Mouse (Mus musculus): Measurements from ENCODE around the gene Cln5. TPM values are rescaled to one million over a fixed set of nuclear protein-coding genes. Genes with fewer than 3 reads are reported as not detected.

Cln5 gene
- polyA plus RNA-seq, 1 experiment from 2014 or later: 33.2 TPM

DNA sequence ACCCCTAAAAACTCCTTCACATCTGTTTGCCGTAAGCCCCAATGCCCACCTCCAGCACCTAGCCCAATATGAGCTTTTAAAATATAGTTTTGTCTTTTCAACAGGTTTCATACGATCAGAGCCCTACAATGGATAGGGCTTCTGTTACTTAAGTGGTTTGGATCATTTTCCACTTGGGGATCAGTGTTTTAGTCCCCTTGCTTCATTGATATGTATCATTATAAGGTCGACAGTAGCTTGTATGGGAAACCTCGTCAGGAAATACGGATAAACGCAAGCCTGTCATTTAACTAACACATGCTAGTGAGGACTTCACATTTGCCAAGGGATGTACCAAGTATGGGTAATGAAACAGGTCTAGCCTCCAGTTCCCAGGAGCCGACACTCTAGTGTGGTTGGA lies 13.4 kb upstream of the Cln5 start:
- in situ Hi-C loops (cut with MboI; ENCODE audit: low pct_unique_long_range_greater_than_20kb): loop anchor here (5.0 kb wide), 1 partner anchor 39 kb away; no protein-coding TSS in a partner anchor
- ChIA-PET CTCF (interaction anchor here (0.8 to 1.6 kb wide), 2 partner anchors 9 to 44 kb away, joined by 4 read pairs; no protein-coding TSS in a partner anchor), POLR2A (no interaction called here)
- TF ChIP-seq CTCF (IDR thresholded peaks at IDR 0.05): no peak
- DNase-seq (ENCODE audit: low read depth, low spot score) (no peak), ATAC-seq (no peak)
- H3K27me3 ChIP-seq: no peaks in the 10 kb centered on the region

- TF ChIP-seq CTCF (IDR thresholded peaks at IDR 0.05): no peak
- no peaks in the 10 kb centered on the region for H3K27me3 ChIP-seq
- ChIA-PET CTCF (interaction anchor here (2.3 kb wide), 1 partner anchor 47 kb away, joined by 6 read pairs; no protein-coding TSS in a partner anchor), POLR2A (no interaction called here)
- ATAC-seq: no peak
- DNase-seq (ENCODE audit: low read depth, low spot score): no peak
- in situ Hi-C loops (cut with MboI; ENCODE audit: low pct_unique_long_range_greater_than_20kb): loop anchor here (5.0 kb wide), 1 partner anchor 42 kb away; no protein-coding TSS in a partner anchor
Observed at GRCm38 (mm10) chr14:103058998-103059397, 11.0 kb upstream of the Cln5 start.

- DNase-seq (ENCODE audit: low read depth, low spot score): no peak
Observed at GRCm38 (mm10) chr14:103059495-103059894, 10.5 kb upstream of the Cln5 start.

DNA sequence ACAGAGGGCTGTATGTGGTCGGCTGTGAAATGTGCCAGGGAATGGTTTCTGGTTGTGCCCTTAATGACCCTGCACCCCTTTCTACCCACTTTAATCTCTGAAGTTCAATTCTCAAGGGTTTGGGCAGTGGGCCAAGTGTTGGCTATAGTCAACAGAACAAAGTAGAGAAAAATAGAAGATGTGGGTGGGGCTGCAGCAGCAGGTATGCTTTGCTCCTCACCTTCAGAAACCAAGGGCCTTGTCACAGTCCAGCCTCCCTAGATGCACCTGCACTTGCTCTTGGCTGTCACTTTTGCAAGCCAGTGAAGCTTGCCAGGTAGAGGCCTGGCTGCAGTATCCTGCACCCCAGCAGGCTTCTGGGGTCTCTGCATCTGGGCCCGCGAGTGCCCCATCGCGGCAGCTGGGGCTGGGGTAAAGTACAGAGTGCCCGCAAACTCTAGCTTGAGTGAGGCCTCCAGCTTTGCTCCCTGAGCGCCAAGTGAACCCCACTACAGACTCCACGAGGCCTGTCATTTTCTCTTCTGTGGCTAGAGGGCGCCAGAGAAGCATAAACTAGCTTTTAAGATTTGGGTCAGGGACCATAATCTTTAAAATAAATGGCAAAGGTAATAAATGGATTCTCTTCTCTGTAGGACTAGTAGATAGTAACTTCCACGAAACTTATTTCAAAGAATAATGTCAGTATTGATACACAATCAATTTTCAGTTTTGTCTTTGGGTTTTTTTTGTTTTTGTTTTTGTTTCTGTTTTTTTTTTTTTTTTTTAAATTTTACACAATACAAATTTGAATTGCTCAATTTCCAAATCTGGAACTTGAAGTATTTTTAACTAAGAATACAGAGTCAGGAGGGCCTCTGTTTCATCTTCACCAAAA lies 4.5 kb upstream of the Cln5 start:
- no peak for DNase-seq (ENCODE audit: low read depth, low spot score)
- no peak for ATAC-seq
- peak; percentile 73 for TF ChIP-seq CTCF (IDR thresholded peaks at IDR 0.05)
- H3K27me3 ChIP-seq: no peaks in the 10 kb centered on the region
- ChIA-PET CTCF (interaction anchor here (0.8 to 1.8 kb wide), 7 partner anchors 9 to 57 kb away, joined by 3 to 5 read pairs (median 3); no protein-coding TSS in a partner anchor), POLR2A (no interaction called here)
- in situ Hi-C loops (cut with MboI; ENCODE audit: low pct_unique_long_range_greater_than_20kb): loop anchor here (5.0 kb wide), 1 partner anchor 37 kb away; no protein-coding TSS in a partner anchor

More at GRCm38 (mm10) chr14:103059495-103059894, 10.5 kb upstream of the Cln5 start:
- ChIA-PET CTCF (interaction anchor here (2.3 kb wide), 1 partner anchor 47 kb away, joined by 6 read pairs; no protein-coding TSS in a partner anchor), POLR2A (no interaction called here)
- TF ChIP-seq CTCF (IDR thresholded peaks at IDR 0.05): no peak
- no peaks in the 10 kb centered on the region for H3K27me3 ChIP-seq
- ATAC-seq: no peak
- in situ Hi-C loops (cut with MboI; ENCODE audit: low pct_unique_long_range_greater_than_20kb): loop anchor here (5.0 kb wide), 1 partner anchor 42 kb away; no protein-coding TSS in a partner anchor

DNA sequence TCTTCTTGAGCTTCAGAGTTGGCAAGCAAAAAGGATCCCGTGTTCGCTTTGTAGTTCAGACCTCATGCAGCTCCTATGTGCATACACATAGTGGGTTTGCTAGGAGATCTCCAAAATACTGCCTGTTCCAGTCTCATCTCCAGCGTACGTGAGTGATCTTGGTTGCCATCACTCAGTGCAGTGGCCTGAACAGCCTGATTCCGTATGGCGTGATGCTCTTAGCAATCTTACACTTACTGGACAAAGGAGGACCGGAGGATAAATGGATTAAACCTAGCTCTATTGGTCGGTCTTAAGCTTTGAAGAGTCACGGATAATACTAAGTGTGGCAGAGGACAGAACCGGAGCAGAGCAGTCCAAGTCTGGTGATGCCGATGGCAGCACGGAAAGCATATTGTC lies 552 bp upstream of the Cln5 start:
- in situ Hi-C loops (cut with MboI; ENCODE audit: low pct_unique_long_range_greater_than_20kb): loop anchor here (5.0 kb wide), 1 partner anchor 33 kb away; no protein-coding TSS in a partner anchor
- H3K27me3 ChIP-seq: no peaks in the 10 kb centered on the region
- ChIA-PET POLR2A (interaction anchor here (0.6 to 0.7 kb wide), 2 partner anchors 13 to 20 kb away, joined by 3 to 9 read pairs; no protein-coding TSS in a partner anchor), CTCF (interaction anchor here (0.7 to 2.1 kb wide), 6 partner anchors 10 to 57 kb away, joined by 3 to 5 read pairs (median 4); no protein-coding TSS in a partner anchor)
- DNase-seq (ENCODE audit: low read depth, low spot score): no peak
- ATAC-seq: no peak
- no peak for TF ChIP-seq CTCF (IDR thresholded peaks at IDR 0.05)

- CTCF ChIA-PET: interaction anchor here (0.9 to 2.1 kb wide), 3 partner anchors 23 to 199 kb away, joined by 3 to 5 read pairs (median 3); no protein-coding TSS in a partner anchor
- H3K27me3 ChIP-seq: no peaks in the 10 kb centered on the region
- in situ Hi-C loops (cut with MboI; ENCODE audit: low pct_unique_long_range_greater_than_20kb): no loop called here
- no peak for TF ChIP-seq CTCF (IDR thresholded peaks at IDR 0.05)
- ATAC-seq (peak; percentile 3), DNase-seq (ENCODE audit: low read depth, low spot score) (no peak)
- POLR2A ChIA-PET: interaction anchor here (0.6 kb wide), 1 partner anchor 911 kb away, joined by 4 read pairs; no protein-coding TSS in a partner anchor
Observed at GRCm38 (mm10) chr14:103070790-103071189, 774 bp downstream of the Cln5 start.

- ChIA-PET POLR2A (interaction anchor here (2.2 kb wide), 1 partner anchor 10 kb away, joined by 7 read pairs; no protein-coding TSS in a partner anchor), CTCF (interaction anchor here (0.9 to 1.3 kb wide), 3 partner anchors 13 to 198 kb away, joined by 3 to 4 read pairs (median 3); no protein-coding TSS in a partner anchor)
- TF ChIP-seq CTCF (IDR thresholded peaks at IDR 0.05): no peak
- in situ Hi-C loops (cut with MboI; ENCODE audit: low pct_unique_long_range_greater_than_20kb): no loop called here
- DNase-seq (ENCODE audit: low read depth, low spot score) (no peak), ATAC-seq (no peak)
- no peaks in the 10 kb centered on the region for H3K27me3 ChIP-seq
Observed at GRCm38 (mm10) chr14:103071471-103071870, 1.5 kb downstream of the Cln5 start.

GRCm38 (mm10) chr14:103072731-103073130 lies 2.7 kb downstream of the Cln5 start:
- no peak for TF ChIP-seq CTCF (IDR thresholded peaks at IDR 0.05)
- DNase-seq (ENCODE audit: low read depth, low spot score): no peak
- ChIA-PET POLR2A (interaction anchor here (2.2 kb wide), 1 partner anchor 9 kb away, joined by 7 read pairs; no protein-coding TSS in a partner anchor), CTCF (no interaction called here)
- in situ Hi-C loops (cut with MboI; ENCODE audit: low pct_unique_long_range_greater_than_20kb): no loop called here
- H3K27me3 ChIP-seq: no peaks in the 10 kb centered on the region
- ATAC-seq: no peak

GRCm38 (mm10) chr14:103073825-103074224 lies 3.8 kb downstream of the Cln5 start:
- POLR2A ChIA-PET: no interaction called here
- no peaks in the 10 kb centered on the region for H3K27me3 ChIP-seq
- in situ Hi-C loops (cut with MboI; ENCODE audit: low pct_unique_long_range_greater_than_20kb): no loop called here
- DNase-seq (ENCODE audit: low read depth, low spot score): no peak
- CTCF ChIA-PET: no interaction called here
- no peak for TF ChIP-seq CTCF (IDR thresholded peaks at IDR 0.05)
- no peak for ATAC-seq

GRCm38 (mm10) chr14:103075166-103075565 lies 5.2 kb downstream of the Cln5 start:
- ATAC-seq: no peak
- CTCF ChIA-PET: interaction anchor here (1.4 kb wide), 1 partner anchor 10 kb away, joined by 3 read pairs; no protein-coding TSS in a partner anchor
- no peaks in the 10 kb centered on the region for H3K27me3 ChIP-seq
- no peak for DNase-seq (ENCODE audit: low read depth, low spot score)
- TF ChIP-seq CTCF (IDR thresholded peaks at IDR 0.05): no peak
- in situ Hi-C loops (cut with MboI; ENCODE audit: low pct_unique_long_range_greater_than_20kb): loop anchor here (25.0 kb wide), 1 partner anchor 437 kb away; the partner anchor contains the start of gene Scel
- POLR2A ChIA-PET: no interaction called here
